Mouse (Mus musculus) small intestine, adult 2 months (tissue): Measurements from ENCODE around the gene Crlf3.

Experiments used
- CTCF ChIP-seq: fragments of 200-500 bp; IDR thresholded peaks from 2 replicates; pipeline ENCODE4 v1.5.1; 2012; ENCODE audit warnings: low read depth, mild to moderate bottlenecking, control low read depth, inconsistent platforms, low read length, moderate library complexity, mixed read lengths; ENCODE audit not compliant: insufficient replicate concordance, insufficient read length; ENCODE audit errors: extremely low read depth
- POLR2A ChIP-seq: fragments of 200-500 bp; IDR thresholded peaks from 2 replicates; pipeline ENCODE4 v1.6.1; 2012; ENCODE audit warnings: low read depth, mild to moderate bottlenecking, control low read depth, inconsistent platforms, low read length, moderate library complexity

DNA sequence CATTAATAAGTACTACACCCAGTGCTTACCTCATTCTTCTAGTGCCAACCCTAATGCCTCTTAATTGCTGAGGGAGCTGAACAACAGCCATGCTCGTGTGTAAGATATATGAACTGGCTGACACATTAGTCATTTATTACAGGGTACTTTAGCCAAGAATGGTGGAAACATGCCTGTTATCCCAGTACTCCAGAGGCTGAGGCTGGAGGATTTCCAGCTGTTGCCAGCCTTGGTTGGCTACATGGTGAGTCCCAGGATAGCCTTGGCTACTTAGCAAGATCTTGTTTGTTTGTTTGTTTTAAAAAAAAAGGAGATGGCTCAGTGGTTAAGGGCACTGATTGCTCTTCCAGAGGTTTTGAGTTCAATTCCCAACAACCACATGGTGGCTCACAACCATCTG lies 2.0 kb downstream of the Crlf3 start:
- TF ChIP-seq CTCF (no peak), POLR2A (no peak)
